Mouse (Mus musculus) frontal cortex, adult 2 months (tissue): ENCODE measurements around the gene Cfd. TPM values are rescaled to one million over a fixed set of nuclear protein-coding genes. Genes with fewer than 3 reads are reported as not detected.

Experiments used
- DNase-seq, 2 experiments: peaks; one replicate each; pipeline ENCODE4 v3.0.0; 2022; ENCODE audit warnings: low spot score in 1 of 2; ENCODE audit errors: extremely low spot score in 1 of 2
- polyA plus RNA-seq: library from polyadenylated mRNA; depleted of rRNA; stranded (reverse); fragments of >200 nt; gene quantifications from 2 replicates; pipeline ENCODE4 v1.2.3, GENCODE M21; 2012; rRNA removed

Cfd gene
- polyA plus RNA-seq, 1 experiment = 1.1 TPM

- no peak for DNase-seq
These were observed 39.5 kb downstream of the Cfd start for GRCm38 (mm10) chr10:79929967-79930825.

GRCm38 (mm10) chr10:79930826-79931186, 40.2 kb downstream of the Cfd start:
- DNase-seq = no peak

DNA sequence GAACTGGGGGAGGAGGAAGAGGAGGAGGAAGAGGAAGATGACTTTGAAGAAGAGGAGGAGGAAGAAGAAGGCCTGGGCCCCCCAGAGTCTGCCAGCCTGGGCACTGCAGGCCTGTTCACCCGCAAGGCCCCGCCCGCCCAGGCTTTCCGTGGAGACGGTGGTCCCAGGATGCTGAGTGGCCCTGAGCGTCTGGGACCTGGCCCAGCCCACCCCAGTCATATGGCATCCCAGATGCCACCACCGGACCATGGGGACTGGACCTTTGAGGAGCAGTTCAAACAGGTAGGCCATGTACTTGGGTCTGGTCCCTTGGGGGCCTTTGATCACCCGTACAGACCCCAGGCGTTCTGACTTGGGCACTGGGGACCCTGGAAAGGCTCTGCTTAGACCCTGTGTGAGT, 41.1 kb downstream of the Cfd start:
- no peak for DNase-seq

- no peak for DNase-seq
These were observed 42.1 kb downstream of the Cfd start for GRCm38 (mm10) chr10:79932736-79933135.

DNA sequence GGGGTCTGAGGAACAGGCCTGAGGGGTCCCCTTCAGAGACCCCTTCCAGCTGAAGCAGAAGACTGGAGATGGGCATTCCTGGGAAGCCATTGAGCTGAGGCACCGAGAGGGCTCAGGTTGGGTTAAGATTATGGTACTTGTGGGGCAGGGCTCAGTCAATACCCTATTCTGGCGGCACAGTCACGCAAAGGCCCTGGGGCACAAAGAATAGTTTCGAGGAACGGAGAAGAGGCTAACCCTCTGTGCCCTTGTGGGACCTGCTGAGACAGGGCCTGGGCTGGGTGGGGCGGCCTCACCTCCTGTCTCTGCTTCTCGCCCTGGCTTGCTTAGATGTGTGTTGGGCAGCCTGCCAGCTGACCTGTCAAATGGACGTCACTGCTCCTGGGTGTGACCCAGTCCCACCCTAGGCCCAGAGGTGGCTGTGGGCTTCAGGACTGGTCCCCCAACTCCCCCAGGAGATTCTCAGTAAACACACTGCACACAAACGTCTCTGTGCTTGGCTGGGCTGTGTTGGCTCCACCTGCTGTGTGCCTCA, 42.6 kb downstream of the Cfd start:
- DNase-seq = no peak

DNA sequence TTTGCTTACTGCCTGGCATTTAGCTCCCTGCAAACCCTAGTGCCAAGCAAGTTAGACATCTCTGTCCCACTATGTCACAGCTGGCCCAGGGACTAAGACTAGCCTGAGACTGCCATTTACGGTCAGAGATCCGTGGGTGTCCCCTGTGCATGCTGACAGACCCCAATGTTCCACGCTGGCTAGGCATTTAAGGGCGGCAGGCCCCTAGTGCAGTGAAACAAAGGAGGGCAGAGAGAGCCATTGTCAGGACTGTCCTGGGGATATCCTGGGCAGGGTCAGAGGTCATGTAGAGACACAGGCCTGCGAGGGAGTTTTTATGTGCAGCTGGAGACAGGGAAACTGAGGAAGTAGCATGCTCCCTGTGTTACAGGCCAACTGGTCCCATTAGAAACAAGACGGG, 43.2 kb downstream of the Cfd start:
- DNase-seq = no peak

- peak in 1 of 2 experiments; percentile 68 for DNase-seq
These were observed 43.6 kb downstream of the Cfd start for GRCm38 (mm10) chr10:79934272-79934721.

- DNase-seq = no peak
These were observed 44.3 kb downstream of the Cfd start for GRCm38 (mm10) chr10:79934794-79935569.

GRCm38 (mm10) chr10:79936284-79936910, 45.7 kb downstream of the Cfd start:
- DNase-seq = no peak

- DNase-seq = no peak
These were observed 46.3 kb downstream of the Cfd start for GRCm38 (mm10) chr10:79936911-79937441.

DNA sequence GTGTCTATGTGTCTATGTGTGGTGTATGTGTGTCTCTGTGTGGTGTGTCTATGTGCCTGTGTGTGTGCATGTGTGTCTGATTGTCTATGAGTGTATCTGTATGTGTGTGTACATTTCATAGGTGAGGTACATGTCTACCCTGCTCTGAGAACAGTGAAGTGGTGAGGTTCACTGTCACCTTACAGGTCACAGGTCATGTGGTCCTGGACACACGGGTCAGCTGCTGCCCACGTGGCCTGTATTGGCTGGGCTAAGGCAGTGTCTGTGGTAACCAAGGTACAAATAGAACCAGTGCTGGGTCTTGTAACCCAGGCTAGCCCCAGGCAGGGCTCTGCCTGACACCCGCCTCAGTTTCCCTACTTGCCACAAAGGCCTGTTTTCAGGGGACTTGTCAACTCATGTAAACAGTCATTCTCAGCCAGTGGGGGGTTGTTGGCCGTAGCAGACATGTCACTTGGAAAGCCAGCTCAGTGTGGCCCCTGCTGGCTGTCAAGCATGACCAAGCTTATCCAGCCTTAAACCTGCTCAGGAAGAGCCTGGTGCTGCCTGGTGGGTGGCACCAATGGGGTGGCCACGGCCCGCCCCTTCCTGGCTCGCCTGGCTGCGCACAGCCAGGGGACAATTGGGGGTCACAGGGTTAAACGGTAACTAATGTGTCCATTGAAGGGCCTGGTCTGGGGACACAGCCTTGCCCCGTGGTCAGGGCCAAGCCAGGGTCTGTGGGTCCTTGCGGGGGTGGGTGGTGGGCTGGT, 47.3 kb downstream of the Cfd start:
- no peak for DNase-seq

DNA sequence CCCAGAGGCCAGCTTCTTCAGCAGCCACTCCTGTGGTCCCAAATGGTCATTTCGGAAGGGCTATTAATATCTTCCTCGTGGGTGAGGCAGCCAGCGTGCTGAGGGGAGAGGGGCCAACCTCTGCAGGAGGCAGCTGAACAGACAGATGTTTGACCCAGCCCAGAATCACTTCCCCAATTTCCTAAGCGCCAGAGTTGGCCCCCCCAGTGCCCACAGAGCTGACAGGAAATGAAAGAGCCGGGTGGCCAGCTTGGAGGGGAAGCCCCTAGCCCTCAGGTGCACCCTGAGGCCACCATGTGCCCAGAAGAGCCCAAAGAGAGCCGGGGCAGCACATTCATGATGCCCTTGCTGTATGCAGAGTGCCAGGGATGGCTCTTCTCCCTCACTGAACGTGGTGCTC, 50.1 kb downstream of the Cfd start:
- no peak for DNase-seq

Other genes starting within 250 kb of the Cfd start
- gene Odf3l2, start 245.1 kb upstream of the Cfd start, polyA plus RNA-seq = 0.22 and 0.25 TPM in 2 replicates
- not detected in 2 replicates for gene Madcam1, start 226.3 kb upstream of the Cfd start, polyA plus RNA-seq
- gene Tpgs1, start 221.5 kb upstream of the Cfd start, polyA plus RNA-seq = 89.4 and 92.3 TPM in 2 replicates
- gene Cdc34, start 208.7 kb upstream of the Cfd start, polyA plus RNA-seq = 96.3 and 111 TPM in 2 replicates
- 1.8 and 2.1 TPM in 2 replicates for gene Gzmm, start 201.8 kb upstream of the Cfd start, polyA plus RNA-seq
- gene Bsg, start 186.4 kb upstream of the Cfd start, polyA plus RNA-seq = 1,126 and 1,227 TPM in 2 replicates
- 119 and 124 TPM in 2 replicates for gene Hcn2, start 174.2 kb upstream of the Cfd start, polyA plus RNA-seq
- 60.7 and 62.2 TPM in 2 replicates for gene Polrmt, start 144.3 kb upstream of the Cfd start, polyA plus RNA-seq
- gene Fgf22, start 135.8 kb upstream of the Cfd start, polyA plus RNA-seq = 6.2 and 6.9 TPM in 2 replicates
- gene Rnf126, start 123.9 kb upstream of the Cfd start, polyA plus RNA-seq = 140 and 166 TPM in 2 replicates
- gene Fstl3, start 113.6 kb upstream of the Cfd start, polyA plus RNA-seq = 5.6 and 7.0 TPM in 2 replicates
- 1.00 and 1.1 TPM in 2 replicates for gene Prss57, start 99.9 kb upstream of the Cfd start, polyA plus RNA-seq
- gene Palm, start 97.3 kb upstream of the Cfd start, polyA plus RNA-seq = 325 and 370 TPM in 2 replicates
- gene Misp, start 69.9 kb upstream of the Cfd start, polyA plus RNA-seq = 0.40 and 0.71 TPM in 2 replicates
- gene Ptbp1, start 36.4 kb upstream of the Cfd start, polyA plus RNA-seq = 59.5 and 71.5 TPM in 2 replicates
- 5.8 and 6.7 TPM in 2 replicates for gene Prtn3, start 16.4 kb upstream of the Cfd start, polyA plus RNA-seq
- 124 and 134 TPM in 2 replicates for gene Plppr3, start 16.2 kb upstream of the Cfd start, polyA plus RNA-seq
- gene Elane, start 4.6 kb upstream of the Cfd start, polyA plus RNA-seq = 0.27 TPM in 1 of 2 replicates, not detected in the other
- 75.9 and 80.7 TPM in 2 replicates for gene Med16, start 18.1 kb downstream of the Cfd start, polyA plus RNA-seq
- gene Gm26602, start 20.0 kb downstream of the Cfd start, polyA plus RNA-seq = not detected in 2 replicates
- gene Kiss1r, start 26.1 kb downstream of the Cfd start, polyA plus RNA-seq = 10.7 and 11.8 TPM in 2 replicates
- gene R3hdm4, start 30.4 kb downstream of the Cfd start, polyA plus RNA-seq = 380 and 385 TPM in 2 replicates
- 3.6 and 4.1 TPM in 2 replicates for gene Arid3a, start 36.2 kb downstream of the Cfd start, polyA plus RNA-seq
- gene Wdr18, start 69.3 kb downstream of the Cfd start, polyA plus RNA-seq = 63.2 and 65.9 TPM in 2 replicates
- 0.17 and 0.38 TPM in 2 replicates for gene Grin3b, start 79.9 kb downstream of the Cfd start, polyA plus RNA-seq
- gene Tmem259, start 93.5 kb downstream of the Cfd start, polyA plus RNA-seq = 181 and 193 TPM in 2 replicates
- 9.8 and 10.4 TPM in 2 replicates for gene Cnn2, start 97.7 kb downstream of the Cfd start, polyA plus RNA-seq
- 12.4 and 13.0 TPM in 2 replicates for gene Abca7, start 105.6 kb downstream of the Cfd start, polyA plus RNA-seq
- 5.3 and 7.1 TPM in 2 replicates for gene Arhgap45, start 125.8 kb downstream of the Cfd start, polyA plus RNA-seq
- gene Polr2e, start 148.9 kb downstream of the Cfd start, polyA plus RNA-seq = 200 and 205 TPM in 2 replicates
- 867 and 914 TPM in 2 replicates for gene Gpx4, start 156.3 kb downstream of the Cfd start, polyA plus RNA-seq
- 26.6 TPM in 2 replicates for gene Sbno2, start 214.7 kb downstream of the Cfd start, polyA plus RNA-seq
- gene Stk11, start 224.9 kb downstream of the Cfd start, polyA plus RNA-seq = 93.8 and 96.3 TPM in 2 replicates
- 606 and 673 TPM in 2 replicates for gene Atp5d, start 247.8 kb downstream of the Cfd start, polyA plus RNA-seq
- gene Cbarp, start 250.0 kb downstream of the Cfd start, polyA plus RNA-seq = 252 and 288 TPM in 2 replicates